Mouse (Mus musculus) forebrain, embryonic 11.5 days (tissue): Measurements from ENCODE around the gene Enkur. TPM values are rescaled to one million over a fixed set of nuclear protein-coding genes. Genes with fewer than 3 reads are reported as not detected.

ENCODE experiments used
- ATAC-seq: fragments of 200-750 bp; cut with Nextera tagmentation; replicated peaks from 2 replicates; pipeline ENCODE4 v1.8.0; 2017; ENCODE audit warnings: moderate TSS enrichment; ENCODE audit not compliant: low FRiP score
- DNase-seq: peaks from one replicate; pipeline ENCODE4 v3.0.0-alpha.2; 2017; ENCODE audit warnings: low spot score
- H3K27ac ChIP-seq: fragments of 300-500 bp; sonication (generic); 2 replicates; pipeline ENCODE4 v1.5.1; 2014; ENCODE audit warnings: low read depth, low read length
- H3K27me3 ChIP-seq: fragments of 300-500 bp; sonication (generic); 2 replicates; pipeline ENCODE4 v1.6.1; 2014; ENCODE audit warnings: mild to moderate bottlenecking, low read length, mixed read lengths; ENCODE audit not compliant: control insufficient read depth, insufficient read depth
- H3K36me3 ChIP-seq: fragments of 300-500 bp; sonication (generic); 2 replicates; pipeline ENCODE4 v1.6.1; 2014; ENCODE audit warnings: mild to moderate bottlenecking, low read length, moderate library complexity, mixed read lengths; ENCODE audit not compliant: control insufficient read depth, insufficient read depth
- H3K4me1 ChIP-seq: fragments of 300-500 bp; sonication (generic); replicated peaks from 2 replicates; pipeline ENCODE4 v1.6.1; 2014; ENCODE audit warnings: low read length, mixed read lengths; ENCODE audit not compliant: control insufficient read depth, insufficient read depth
- H3K4me2 ChIP-seq: fragments of 300-500 bp; sonication (generic); 2 replicates; pipeline ENCODE4 v1.6.1; 2014; ENCODE audit warnings: low read depth, mild to moderate bottlenecking, low read length, moderate library complexity, mixed read lengths; ENCODE audit not compliant: severe bottlenecking
- H3K4me3 ChIP-seq: fragments of 300-500 bp; sonication (generic); 2 replicates; pipeline ENCODE4 v1.5.1; 2014; ENCODE audit warnings: low read depth, low read length
- H3K9ac ChIP-seq: fragments of 300-500 bp; sonication (generic); 2 replicates; pipeline ENCODE4 v1.6.1; 2014; ENCODE audit warnings: low read length
- H3K9me3 ChIP-seq: fragments of 300-500 bp; sonication (generic); 2 replicates; pipeline ENCODE4 v1.6.1; 2016; ENCODE audit warnings: low read length, mixed read lengths; ENCODE audit not compliant: control insufficient read depth
- WGBS: fragments of 180-500 bp; shearing (Covaris S2); extraction: QIAGEN DNeasy Blood & Tissue Kit; methylation state at CpG from one replicate; pipeline ENCODE4 v1.1.7; 2014; 5-methylcytosine and 5-hydroxymethylcytosine counted together
- polyA plus RNA-seq: library from polyadenylated mRNA; unstranded; fragments of >200 nt; fragmentation: Nextera tagmentation; extraction: Ambion mirVana; gene quantifications from 2 replicates; pipeline ENCODE4 v1.2.1, GENCODE M21; 2014

The Enkur gene
- polyA plus RNA-seq, 1 experiment from 2014 or later: 1.4 TPM

- Histone ChIP-seq H3K4me2 (no peak overlapping the region), H3K9ac (no peak overlapping the region), H3K4me1 (no peaks in the 10 kb centered on the region), H3K27ac (no peak overlapping the region), H3K9me3 (no peaks in the 10 kb centered on the region), H3K27me3 (no peaks in the 10 kb centered on the region), H3K36me3 (no peaks in the 10 kb centered on the region), H3K4me3 (no peak overlapping the region)
- ATAC-seq (no peak), DNase-seq (no peak)
- WGBS: 92% methylated on average over 3 of the region's 3 CpGs
Observed at GRCm38 (mm10) chr2:21172797-21173196, 32.4 kb downstream of the Enkur start.

- no peaks in the 10 kb centered on the region for H3K4me1 ChIP-seq
- DNase-seq (no peak), ATAC-seq (no peak)
- no peak overlapping the region for H3K27ac ChIP-seq
- H3K4me2 ChIP-seq: no peak overlapping the region
- H3K36me3 ChIP-seq: no peaks in the 10 kb centered on the region
- 89% methylated on average over 1 of the region's 1 CpGs for WGBS
- no peaks in the 10 kb centered on the region for H3K27me3 ChIP-seq
- H3K9me3 ChIP-seq: no peaks in the 10 kb centered on the region
- no peak overlapping the region for H3K9ac ChIP-seq
- no peak overlapping the region for H3K4me3 ChIP-seq
Observed at GRCm38 (mm10) chr2:21167916-21168315, 37.2 kb downstream of the Enkur start.

- WGBS: 81% methylated on average over 8 of the region's 8 CpGs
- no peaks in the 10 kb centered on the region for H3K4me1 ChIP-seq
- no peak for ATAC-seq
Observed at GRCm38 (mm10) chr2:21164296-21164695, 40.9 kb downstream of the Enkur start.

GRCm38 (mm10) chr2:21153469-21153868 is 51.7 kb downstream of the Enkur start:
- H3K9ac ChIP-seq: no peak overlapping the region
- no peaks in the 10 kb centered on the region for H3K36me3 ChIP-seq
- ATAC-seq (no peak), DNase-seq (no peak)
- 93% methylated on average over 3 of the region's 3 CpGs for WGBS
- H3K27me3 ChIP-seq: no peaks in the 10 kb centered on the region
- no peak overlapping the region for H3K4me2 ChIP-seq
- H3K4me3 ChIP-seq: no peak overlapping the region
- no peak overlapping the region for H3K27ac ChIP-seq
- no peaks in the 10 kb centered on the region for H3K4me1 ChIP-seq
- H3K9me3 ChIP-seq: no peaks in the 10 kb centered on the region

More at GRCm38 (mm10) chr2:21164296-21164695, 40.9 kb downstream of the Enkur start:
- H3K27me3 ChIP-seq: no peaks in the 10 kb centered on the region
- H3K9me3 ChIP-seq: no peaks in the 10 kb centered on the region
- H3K4me2 ChIP-seq: no peak overlapping the region
- H3K4me3 ChIP-seq: no peak overlapping the region
- H3K36me3 ChIP-seq: no peaks in the 10 kb centered on the region
- DNase-seq: no peak
- H3K9ac ChIP-seq: no peak overlapping the region
- no peak overlapping the region for H3K27ac ChIP-seq

- H3K36me3 ChIP-seq: no peaks in the 10 kb centered on the region
- no peak overlapping the region for H3K4me3 ChIP-seq
- no peak overlapping the region for H3K4me2 ChIP-seq
- DNase-seq (no peak), ATAC-seq (no peak)
- no peak overlapping the region for H3K27ac ChIP-seq
- H3K9ac ChIP-seq: no peak overlapping the region
- H3K27me3 ChIP-seq: no peaks in the 10 kb centered on the region
- H3K9me3 ChIP-seq: no peaks in the 10 kb centered on the region
- no peaks in the 10 kb centered on the region for H3K4me1 ChIP-seq
- 89% methylated on average over 4 of the region's 4 CpGs for WGBS
Observed at GRCm38 (mm10) chr2:21147169-21147568, 58.0 kb downstream of the Enkur start.

- H3K36me3 ChIP-seq: no peaks in the 10 kb centered on the region
- H3K27me3 ChIP-seq: no peaks in the 10 kb centered on the region
- no peak overlapping the region for H3K27ac ChIP-seq
- DNase-seq (no peak), ATAC-seq (no peak)
- H3K4me2 ChIP-seq: no peak overlapping the region
- no peak overlapping the region for H3K9ac ChIP-seq
- H3K9me3 ChIP-seq: no peaks in the 10 kb centered on the region
- no peak overlapping the region for H3K4me3 ChIP-seq
- 88% methylated on average over 6 of the region's 6 CpGs for WGBS
- H3K4me1 ChIP-seq: no peaks in the 10 kb centered on the region
Observed at GRCm38 (mm10) chr2:21146486-21146885, 58.7 kb downstream of the Enkur start.

- peak; percentile 18; the same call in 1 of the 2 replicates for ATAC-seq
- no peaks in the 10 kb centered on the region for H3K27me3 ChIP-seq
- no peaks in the 10 kb centered on the region for H3K4me1 ChIP-seq
- peak overlapping the region; percentile 47; the same call in 1 of the 2 replicates for H3K4me3 ChIP-seq
- WGBS: 29% methylated on average over 2 of the region's 2 CpGs
- H3K27ac ChIP-seq: 0 out of 2 replicates have a peak overlapping the region, but pooled peaks have one; percentile 84
- peaks cover 3% of the 10 kb centered on the region; the same call in 1 of the 2 replicates for H3K9me3 ChIP-seq
- H3K4me2 ChIP-seq: peak overlapping the region; percentile 97; the same call in 1 of the 2 replicates
- no peaks in the 10 kb centered on the region for H3K36me3 ChIP-seq
- H3K9ac ChIP-seq: peak overlapping the region; percentile 86
- DNase-seq: no peak
Observed at GRCm38 (mm10) chr2:21142616-21143015, 62.5 kb downstream of the Enkur start.

GRCm38 (mm10) chr2:21142204-21142580 is 63.0 kb downstream of the Enkur start:
- ATAC-seq: peak; percentile 80
- no peaks in the 10 kb centered on the region for H3K4me1 ChIP-seq
- peak overlapping the region; percentile 47 for H3K4me3 ChIP-seq
- peak overlapping the region; percentile 86 for H3K9ac ChIP-seq
- no peaks in the 10 kb centered on the region for H3K27me3 ChIP-seq
- peak; percentile 82 for DNase-seq
- peak overlapping the region; percentile 97 for H3K4me2 ChIP-seq
- H3K9me3 ChIP-seq: peaks cover 3% of the 10 kb centered on the region; the same call in 1 of the 2 replicates
- 0% methylated on average over 15 of the region's 15 CpGs for WGBS
- H3K36me3 ChIP-seq: no peaks in the 10 kb centered on the region
- peak overlapping the region; percentile 84 for H3K27ac ChIP-seq

- H3K4me1 ChIP-seq: no peaks in the 10 kb centered on the region
- H3K4me2 ChIP-seq: peak overlapping the region; percentile 97
- no peaks in the 10 kb centered on the region for H3K27me3 ChIP-seq
- ATAC-seq (peak; percentile 86), DNase-seq (peak; percentile 82)
- H3K9me3 ChIP-seq: peaks cover 3% of the 10 kb centered on the region; the same call in 1 of the 2 replicates
- H3K36me3 ChIP-seq: no peaks in the 10 kb centered on the region
- under 1% methylated on average over 46 of the region's 46 CpGs for WGBS
- H3K9ac ChIP-seq: peak overlapping the region; percentile 86
- peak overlapping the region; percentile 47 for H3K4me3 ChIP-seq
- peak overlapping the region; percentile 84 for H3K27ac ChIP-seq
Observed at GRCm38 (mm10) chr2:21141520-21142203, 63.5 kb downstream of the Enkur start.
